Mouse (Mus musculus): Measurements from ENCODE around the gene Elp6. TPM values are rescaled to one million over a fixed set of nuclear protein-coding genes. Genes with fewer than 3 reads are reported as not detected.
A peak's percentile ranks its signal among the peaks of the same experiment; 100 is the strongest.

Gene Elp6
- polyA plus RNA-seq, 1 experiment from 2014 or later: 3.3 TPM

DNA sequence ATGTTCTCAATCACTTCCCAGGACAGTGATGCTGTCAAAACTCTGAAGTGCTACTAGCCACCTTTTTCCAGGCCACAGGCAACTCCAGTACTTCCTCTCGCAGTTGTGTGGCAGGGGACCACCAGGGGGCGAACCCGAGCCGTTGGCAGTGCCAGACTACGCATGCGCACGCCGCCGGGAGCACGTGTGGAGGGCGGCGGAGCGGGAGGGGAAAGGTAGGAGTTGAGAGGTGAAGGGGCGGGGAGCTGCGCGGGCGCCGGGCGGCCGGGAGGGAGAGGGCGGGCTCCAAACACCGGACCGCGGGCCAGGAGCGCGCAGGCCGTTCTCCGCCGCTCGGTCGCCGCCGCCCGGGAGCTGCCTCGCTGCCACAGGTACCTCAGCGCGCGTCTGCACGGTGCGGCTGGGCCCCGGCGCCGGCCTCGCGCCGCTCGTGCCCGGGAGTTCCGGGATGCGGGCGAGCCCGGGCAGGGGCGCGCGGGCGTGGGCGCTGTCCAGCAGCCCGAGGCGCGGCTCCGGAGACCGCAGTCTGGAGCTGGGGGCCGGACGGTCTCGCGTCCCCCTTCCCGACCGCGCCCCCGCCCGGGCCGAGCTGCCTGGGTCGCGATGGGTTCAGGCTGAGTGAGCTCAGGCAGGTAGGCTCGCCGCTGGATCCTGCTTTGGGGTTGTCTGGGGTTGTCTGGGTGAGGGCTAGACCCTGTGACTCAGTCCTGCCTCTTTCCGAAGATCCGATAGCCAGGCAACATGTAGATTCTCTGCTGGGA lies 28.3 kb downstream of the Elp6 start, which contains the start of gene Scap:
Scap (plus strand) TSS at position 154 of the 761 bp plus-strand sequence.
- under 1% methylated on average over 54 of the region's 78 CpGs for WGBS (ENCODE audit: insufficient replicate concordance)
- peak within 1 kb of the TSS; percentile 87 for H3K4me2 ChIP-seq (ENCODE audit: low read depth, low read length)
- TF ChIP-seq CTCF (IDR thresholded peaks at IDR 0.05; ENCODE audit: low read depth) (peak; percentile 100), EP300 (IDR thresholded peaks at IDR 0.05; ENCODE audit: low read depth) (no peak)

DNA sequence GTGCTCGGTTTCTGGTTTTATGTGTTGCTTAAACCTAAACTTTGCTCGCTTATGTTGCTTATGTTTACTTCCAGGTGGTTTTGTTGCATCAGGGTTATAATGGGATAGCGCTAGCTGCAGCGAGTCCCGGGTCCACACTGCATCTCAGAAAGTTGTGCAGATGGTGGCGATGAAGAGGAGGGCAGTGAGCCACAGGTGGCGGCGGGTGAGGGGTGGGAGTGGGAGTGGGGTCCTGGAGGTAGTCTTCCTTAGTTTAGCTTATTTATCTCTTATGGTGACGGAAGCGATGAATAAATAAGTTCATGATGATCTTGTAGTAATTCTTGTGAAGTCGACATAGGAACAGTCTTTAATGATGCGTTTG lies 28.9 kb downstream of the Elp6 start:
- H3K4me1 ChIP-seq (ENCODE audit: insufficient read depth): peaks cover 24% of the 10 kb centered on the region
- peak overlapping the region; percentile 87 for H3K4me2 ChIP-seq (ENCODE audit: low read depth, low read length)
- H3K27ac ChIP-seq (ENCODE audit: low read depth): peak overlapping the region; percentile 77
- ATAC-seq (peak; percentile 7), DNase-seq (no peak)
- peak overlapping the region; percentile 72 for H3K9ac ChIP-seq (replicated peaks)
- H3K9me3 ChIP-seq (ENCODE audit: low read length): no peaks in the 10 kb centered on the region
- H3K36me3 ChIP-seq (replicated peaks; ENCODE audit: insufficient read depth, low read length): no peaks in the 10 kb centered on the region
- TF ChIP-seq CTCF (IDR thresholded peaks at IDR 0.05; ENCODE audit: low read depth) (no peak), EP300 (IDR thresholded peaks at IDR 0.05; ENCODE audit: low read depth) (no peak)
- WGBS (ENCODE audit: insufficient replicate concordance): 9% methylated on average over 12 of the region's 12 CpGs
- H3K27me3 ChIP-seq (ENCODE audit: insufficient read depth, low read length): no peaks in the 10 kb centered on the region
- peak overlapping the region; percentile 79 for H3K4me3 ChIP-seq (ENCODE audit: low read depth, low read length)

More for the DNA sequence above, 28.3 kb downstream of the Elp6 start, which contains the start of gene Scap:
- no peaks in the 10 kb centered on the region for H3K27me3 ChIP-seq (ENCODE audit: insufficient read depth, low read length)
- no peaks in the 10 kb centered on the region for H3K36me3 ChIP-seq (replicated peaks; ENCODE audit: insufficient read depth, low read length)
- peak; percentile 92 for ATAC-seq
- peaks cover 26% of the 10 kb centered on the region for H3K4me1 ChIP-seq (ENCODE audit: insufficient read depth)
- no peaks in the 10 kb centered on the region for H3K9me3 ChIP-seq (ENCODE audit: low read length)
- H3K9ac ChIP-seq (replicated peaks): peak within 1 kb of the TSS; percentile 72
- peak; percentile 99 for DNase-seq
- H3K27ac ChIP-seq (ENCODE audit: low read depth): peak within 1 kb of the TSS; percentile 77
- peak within 1 kb of the TSS; percentile 79 for H3K4me3 ChIP-seq (ENCODE audit: low read depth, low read length)

DNA sequence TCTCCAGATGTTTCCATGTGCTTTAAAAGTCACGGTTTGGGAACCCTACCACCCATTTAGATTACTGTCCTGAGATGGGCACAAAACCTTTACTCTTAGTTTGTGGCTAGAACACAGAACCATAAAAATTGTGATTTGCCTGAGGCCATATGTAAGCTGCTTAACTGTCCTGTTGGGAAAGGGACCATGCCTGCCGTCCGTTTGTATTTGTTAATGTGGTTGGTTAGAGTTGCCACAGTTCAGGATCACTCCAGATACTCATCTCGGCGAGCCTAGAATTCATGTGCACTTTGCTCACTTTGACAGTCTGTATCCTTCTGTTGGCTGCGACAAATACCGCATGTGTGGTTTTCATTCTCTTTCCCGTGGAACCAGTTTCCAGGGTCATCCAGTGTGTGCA lies 29.9 kb downstream of the Elp6 start:
- Histone ChIP-seq H3K4me2 (ENCODE audit: low read depth, low read length) (peak overlapping the region; percentile 87), H3K4me1 (ENCODE audit: insufficient read depth) (peaks cover 19% of the 10 kb centered on the region), H3K9me3 (ENCODE audit: low read length) (no peaks in the 10 kb centered on the region), H3K36me3 (replicated peaks; ENCODE audit: insufficient read depth, low read length) (no peaks in the 10 kb centered on the region), H3K9ac (replicated peaks) (0 out of 2 replicates have a peak overlapping the region, but pooled peaks have one; percentile 26), H3K27me3 (ENCODE audit: insufficient read depth, low read length) (no peaks in the 10 kb centered on the region), H3K27ac (ENCODE audit: low read depth) (peak overlapping the region; percentile 51), H3K4me3 (ENCODE audit: low read depth, low read length) (0 out of 2 replicates have a peak overlapping the region, but pooled peaks have one; percentile 13)
- no peak for TF ChIP-seq EP300 (IDR thresholded peaks at IDR 0.05; ENCODE audit: low read depth)
- TF ChIP-seq CTCF (IDR thresholded peaks at IDR 0.05; ENCODE audit: low read depth): no peak
- 37% methylated on average over 8 of the region's 8 CpGs for WGBS (ENCODE audit: insufficient replicate concordance)
- DNase-seq (no peak), ATAC-seq (no peak)

DNA sequence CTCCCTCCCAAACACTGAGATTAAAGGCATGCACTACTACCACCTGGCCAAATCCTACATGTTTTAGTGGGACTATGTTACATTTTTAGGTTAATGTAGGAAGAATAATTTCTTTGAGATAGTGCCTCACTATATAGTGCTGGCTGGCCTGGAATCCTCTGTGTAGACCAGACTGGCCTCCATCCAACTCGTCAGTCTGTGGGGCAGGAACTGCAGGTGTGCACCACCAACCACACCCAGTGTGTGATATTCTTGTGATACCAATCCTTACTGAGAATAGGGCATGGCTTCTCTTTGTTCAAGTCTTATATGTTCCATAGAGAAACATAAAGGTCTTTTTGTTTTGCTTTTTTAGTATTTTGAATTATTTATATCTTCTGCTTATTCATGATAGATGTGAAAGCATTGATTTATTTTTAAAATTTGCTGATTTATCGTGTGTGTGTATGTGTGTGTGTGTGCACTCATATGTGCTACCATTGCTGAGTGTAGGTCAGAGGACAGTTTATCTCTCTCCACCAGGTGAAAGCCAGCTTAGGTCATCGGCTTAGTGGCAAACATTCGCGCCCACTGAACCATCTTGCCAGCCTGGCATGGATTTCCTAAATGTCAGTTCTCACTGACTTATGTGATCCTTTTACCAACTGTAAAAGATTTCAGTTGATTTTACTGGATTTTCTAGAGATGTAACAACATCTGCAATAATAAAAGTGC lies 35.2 kb downstream of the Elp6 start:
- H3K36me3 ChIP-seq (replicated peaks; ENCODE audit: insufficient read depth, low read length): no peaks in the 10 kb centered on the region
- no peaks in the 10 kb centered on the region for H3K27me3 ChIP-seq (ENCODE audit: insufficient read depth, low read length)
- 61% methylated on average over 5 of the region's 5 CpGs for WGBS (ENCODE audit: insufficient replicate concordance)
- no peak overlapping the region for H3K4me2 ChIP-seq (ENCODE audit: low read depth, low read length)
- ATAC-seq (no peak), DNase-seq (no peak)
- H3K4me3 ChIP-seq (ENCODE audit: low read depth, low read length): no peak overlapping the region
- no peak overlapping the region for H3K9ac ChIP-seq (replicated peaks)
- peaks cover 24% of the 10 kb centered on the region for H3K4me1 ChIP-seq (ENCODE audit: insufficient read depth)
- H3K9me3 ChIP-seq (ENCODE audit: low read length): no peaks in the 10 kb centered on the region
- no peak for TF ChIP-seq EP300 (IDR thresholded peaks at IDR 0.05; ENCODE audit: low read depth)
- no peak for TF ChIP-seq CTCF (IDR thresholded peaks at IDR 0.05; ENCODE audit: low read depth)
- H3K27ac ChIP-seq (ENCODE audit: low read depth): no peak overlapping the region

DNA sequence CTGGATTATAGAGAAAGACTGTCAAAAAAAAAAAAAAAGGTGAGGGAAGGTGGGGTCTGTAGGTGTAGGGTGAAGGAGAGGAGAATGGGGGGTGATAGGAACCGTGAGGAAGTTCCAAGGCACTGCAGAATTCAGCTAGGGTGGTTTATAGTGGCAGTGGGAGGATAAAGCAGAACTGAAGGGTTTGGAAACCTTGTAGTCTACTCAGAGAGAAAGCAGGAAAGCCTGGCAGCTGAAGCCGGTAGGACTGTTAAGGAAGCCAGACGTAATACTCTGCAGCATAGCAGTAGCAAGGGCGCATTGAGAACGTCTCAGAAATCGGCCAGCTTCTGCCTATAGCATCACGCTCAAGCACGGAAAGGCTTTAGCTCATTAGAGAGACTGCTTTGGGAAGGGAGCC lies 37.0 kb downstream of the Elp6 start:
- H3K36me3 ChIP-seq (replicated peaks; ENCODE audit: insufficient read depth, low read length): no peaks in the 10 kb centered on the region
- no peaks in the 10 kb centered on the region for H3K27me3 ChIP-seq (ENCODE audit: insufficient read depth, low read length)
- WGBS (ENCODE audit: insufficient replicate concordance): 64% methylated on average over 8 of the region's 8 CpGs
- TF ChIP-seq EP300 (IDR thresholded peaks at IDR 0.05; ENCODE audit: low read depth) (no peak), CTCF (IDR thresholded peaks at IDR 0.05; ENCODE audit: low read depth) (no peak)
- no peak overlapping the region for H3K4me2 ChIP-seq (ENCODE audit: low read depth, low read length)
- H3K4me1 ChIP-seq (ENCODE audit: insufficient read depth): peaks cover 24% of the 10 kb centered on the region
- no peaks in the 10 kb centered on the region for H3K9me3 ChIP-seq (ENCODE audit: low read length)
- no peak for ATAC-seq
- H3K4me3 ChIP-seq (ENCODE audit: low read depth, low read length): no peak overlapping the region
- H3K9ac ChIP-seq (replicated peaks): no peak overlapping the region
- no peak for DNase-seq
- H3K27ac ChIP-seq (ENCODE audit: low read depth): no peak overlapping the region

DNA sequence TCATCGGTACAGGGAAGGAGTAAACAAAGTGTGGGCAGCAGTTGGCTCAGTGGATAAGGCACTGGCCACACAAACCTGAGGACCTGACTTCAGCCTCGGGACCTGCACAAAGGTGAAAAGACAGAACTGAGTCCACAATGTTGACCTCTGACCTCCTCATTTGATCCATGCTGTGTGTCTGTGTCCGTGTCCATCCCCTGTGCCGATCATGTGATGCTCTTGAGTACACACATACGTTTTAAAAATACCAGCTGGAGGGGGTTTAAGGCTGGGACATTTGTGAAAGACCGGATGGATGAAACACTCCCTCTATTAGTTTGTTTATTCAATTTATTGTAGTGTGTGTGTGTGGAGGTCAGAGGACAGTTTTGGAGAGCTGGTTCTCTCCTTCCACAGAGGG lies 38.8 kb downstream of the Elp6 start:
- ATAC-seq: peak; percentile 86
- peak overlapping the region; percentile 28; the same call in 1 of the 2 replicates for H3K9ac ChIP-seq (replicated peaks)
- H3K4me3 ChIP-seq (ENCODE audit: low read depth, low read length): 0 out of 2 replicates have a peak overlapping the region, but pooled peaks have one; percentile 32
- no peak overlapping the region; the same call in 1 of the 2 replicates for H3K4me2 ChIP-seq (ENCODE audit: low read depth, low read length)
- H3K36me3 ChIP-seq (replicated peaks; ENCODE audit: insufficient read depth, low read length): no peaks in the 10 kb centered on the region
- H3K27me3 ChIP-seq (ENCODE audit: insufficient read depth, low read length): no peaks in the 10 kb centered on the region
- WGBS (ENCODE audit: insufficient replicate concordance): 51% methylated on average over 6 of the region's 6 CpGs
- DNase-seq: peak; percentile 48
- H3K27ac ChIP-seq (ENCODE audit: low read depth): peak overlapping the region; percentile 87
- no peaks in the 10 kb centered on the region for H3K9me3 ChIP-seq (ENCODE audit: low read length)
- H3K4me1 ChIP-seq (ENCODE audit: insufficient read depth): peaks cover 24% of the 10 kb centered on the region
- TF ChIP-seq EP300 (IDR thresholded peaks at IDR 0.05; ENCODE audit: low read depth) (peak; percentile 53; the same call in 1 of the 2 replicates), CTCF (IDR thresholded peaks at IDR 0.05; ENCODE audit: low read depth) (no peak)

All from liver, postnatal 0 days (tissue).